Mouse (Mus musculus): ENCODE data around the gene Gm10181.
A peak's percentile ranks its signal among the peaks of the same experiment; 100 is the strongest.
"Not testable (repeated sequence)": the region's sequence is repeated elsewhere in the genome, so short reads cannot be mapped to it uniquely, and the experiment has no call there.

Gene Gm10181

GRCm38 (mm10) chr9:25089122-25089521 is at the start of gene Gm10181:
Gene Gm10181 (plus strand): TSS chr9:25089422.
- no peak for DNase-seq

- DNase-seq, result peak; percentile 49
Measured at GRCm38 (mm10) chr9:25041665-25042064, 47.6 kb upstream of the Gm10181 start.

- no peak for DNase-seq
Measured at GRCm38 (mm10) chr9:25042162-25043111, 46.8 kb upstream of the Gm10181 start.

- DNase-seq, result no peak
Measured at GRCm38 (mm10) chr9:25044325-25044724, 44.9 kb upstream of the Gm10181 start.

- no peak for DNase-seq
Measured at GRCm38 (mm10) chr9:25048289-25048688, 40.9 kb upstream of the Gm10181 start.

GRCm38 (mm10) chr9:25048940-25049339 is 40.3 kb upstream of the Gm10181 start:
- DNase-seq, result no peak

- DNase-seq, result no peak
Measured at GRCm38 (mm10) chr9:25051901-25052300, 37.3 kb upstream of the Gm10181 start.

GRCm38 (mm10) chr9:25055650-25056376 is 33.4 kb upstream of the Gm10181 start:
- DNase-seq, result no peak

GRCm38 (mm10) chr9:25058726-25059125 is 30.5 kb upstream of the Gm10181 start:
- no peak for DNase-seq

GRCm38 (mm10) chr9:25072666-25073065 is 16.6 kb upstream of the Gm10181 start:
- no peak for DNase-seq

- no peak for DNase-seq
Measured at GRCm38 (mm10) chr9:25075977-25076376, 13.2 kb upstream of the Gm10181 start.

- DNase-seq, result no peak
Measured at GRCm38 (mm10) chr9:25076505-25076904, 12.7 kb upstream of the Gm10181 start.

- no peak for DNase-seq
Measured at GRCm38 (mm10) chr9:25090853-25091252, 1.6 kb downstream of the Gm10181 start.

- no peak for DNase-seq
Measured at GRCm38 (mm10) chr9:25102881-25103280, 13.7 kb downstream of the Gm10181 start.

GRCm38 (mm10) chr9:25104638-25105037 is 15.4 kb downstream of the Gm10181 start:
- peak; percentile 46 for DNase-seq

GRCm38 (mm10) chr9:25123590-25123989 is 34.4 kb downstream of the Gm10181 start:
- DNase-seq, result not testable (repeated sequence)

- no peak for DNase-seq
Measured at GRCm38 (mm10) chr9:25124048-25124447, 34.8 kb downstream of the Gm10181 start.

GRCm38 (mm10) chr9:25132253-25132652 is 43.0 kb downstream of the Gm10181 start:
- no peak for DNase-seq

GRCm38 (mm10) chr9:25132920-25133319 is 43.7 kb downstream of the Gm10181 start:
- DNase-seq, result no peak

- DNase-seq, result no peak
Measured at GRCm38 (mm10) chr9:25138900-25139299, 49.7 kb downstream of the Gm10181 start.
